Mouse (Mus musculus) intestine, postnatal 0 days (tissue): ENCODE measurements at regions not wholly inside any gene's neighbourhood (a gene's known extent, or its start where the extent isn't known, plus 50 kb on each side); places are given as distances from the start of the nearest gene placed in this dataset.

Experiments used
- ATAC-seq: fragments of 200-750 bp; cut with Nextera tagmentation; 2 replicates; pipeline ENCODE4 v1.8.0; 2017; ENCODE audit warnings: mild to moderate bottlenecking, moderate TSS enrichment, moderate library complexity
- H3K27ac ChIP-seq: fragments of 300-500 bp; sonication (generic); 2 replicates; pipeline ENCODE4 v1.5.1; 2014; ENCODE audit warnings: mild to moderate bottlenecking, low read depth, low read length, moderate library complexity
- H3K27me3 ChIP-seq: fragments of 300-500 bp; sonication (generic); replicated peaks from 2 replicates; pipeline ENCODE4 v1.6.1; 2014; ENCODE audit warnings: low read length, mixed read lengths; ENCODE audit not compliant: control insufficient read depth, insufficient read depth
- H3K36me3 ChIP-seq: fragments of 300-500 bp; sonication (generic); 2 replicates; pipeline ENCODE4 v1.6.1; 2014; ENCODE audit warnings: mild to moderate bottlenecking, moderate library complexity; ENCODE audit not compliant: control insufficient read depth, insufficient read depth
- H3K4me1 ChIP-seq: fragments of 300-500 bp; sonication (generic); replicated peaks from 2 replicates; pipeline ENCODE4 v1.6.1; 2014; ENCODE audit warnings: antibody characterized with exemption, low read length, mixed read lengths; ENCODE audit not compliant: control insufficient read depth, insufficient read depth
- H3K4me2 ChIP-seq: fragments of 300-500 bp; sonication (generic); replicated peaks from 2 replicates; pipeline ENCODE4 v1.6.1; 2014; ENCODE audit warnings: low read depth, mild to moderate bottlenecking, moderate library complexity
- H3K4me3 ChIP-seq: fragments of 300-500 bp; sonication (generic); 2 replicates; pipeline ENCODE4 v1.5.1; 2014; ENCODE audit warnings: low read depth, low read length
- H3K9ac ChIP-seq: fragments of 300-500 bp; sonication (generic); 2 replicates; pipeline ENCODE4 v1.6.1; 2014; ENCODE audit warnings: mild to moderate bottlenecking, low read depth, low read length
- H3K9me3 ChIP-seq: fragments of 300-500 bp; sonication (generic); 2 replicates; pipeline ENCODE4 v1.6.1; 2016; ENCODE audit warnings: mixed run types; ENCODE audit not compliant: control insufficient read depth
- CTCF ChIP-seq: sonication (generic); IDR thresholded peaks from 2 replicates; pipeline ENCODE4 v1.5.1; 2016; ENCODE audit warnings: low read depth, mild to moderate bottlenecking, control low read depth, antibody characterized with exemption, moderate library complexity
- WGBS: fragments of 180-500 bp; shearing (Covaris S2); extraction: QIAGEN DNeasy Blood & Tissue Kit; methylation state at CpG from one replicate; pipeline ENCODE4 v1.1.7; 2014; 5-methylcytosine and 5-hydroxymethylcytosine counted together

GRCm38 (mm10) chr15:61653853-61654252 lies 731.0 kb upstream of the A1bg start:
- Histone ChIP-seq H3K9ac (no peak overlapping the region), H3K4me1 (no peaks in the 10 kb centered on the region), H3K36me3 (no peaks in the 10 kb centered on the region), H3K4me3 (no peak overlapping the region), H3K4me2 (no peak overlapping the region), H3K27ac (no peak overlapping the region), H3K27me3 (no peaks in the 10 kb centered on the region), H3K9me3 (no peaks in the 10 kb centered on the region)
- TF ChIP-seq CTCF: no peak
- ATAC-seq: no peak
- WGBS: 79% methylated on average over 1 of the region's 1 CpGs

- no peak overlapping the region for H3K9ac ChIP-seq
- no peak overlapping the region for H3K4me2 ChIP-seq
- no peaks in the 10 kb centered on the region for H3K36me3 ChIP-seq
- H3K27ac ChIP-seq: no peak overlapping the region
- H3K4me1 ChIP-seq: 0 out of 2 replicates have a peak, but pooled peaks cover 5% of the 10 kb centered on the region
- no peaks in the 10 kb centered on the region for H3K27me3 ChIP-seq
- WGBS: 35% methylated on average over 8 of the region's 8 CpGs
- peak; percentile 95 for ATAC-seq
- no peaks in the 10 kb centered on the region for H3K9me3 ChIP-seq
- H3K4me3 ChIP-seq: no peak overlapping the region
- peak; percentile 62 for TF ChIP-seq CTCF
Observed at GRCm38 (mm10) chr15:61618638-61619500, 696.1 kb upstream of the A1bg start.

GRCm38 (mm10) chr15:61610662-61611061 lies 687.9 kb upstream of the A1bg start:
- TF ChIP-seq CTCF: no peak
- Histone ChIP-seq H3K9me3 (no peaks in the 10 kb centered on the region), H3K4me2 (no peak overlapping the region), H3K36me3 (no peaks in the 10 kb centered on the region), H3K27me3 (no peaks in the 10 kb centered on the region), H3K27ac (no peak overlapping the region), H3K4me1 (no peaks in the 10 kb centered on the region), H3K9ac (no peak overlapping the region), H3K4me3 (no peak overlapping the region)
- ATAC-seq: no peak
- WGBS: 74% methylated on average over 3 of the region's 3 CpGs

DNA sequence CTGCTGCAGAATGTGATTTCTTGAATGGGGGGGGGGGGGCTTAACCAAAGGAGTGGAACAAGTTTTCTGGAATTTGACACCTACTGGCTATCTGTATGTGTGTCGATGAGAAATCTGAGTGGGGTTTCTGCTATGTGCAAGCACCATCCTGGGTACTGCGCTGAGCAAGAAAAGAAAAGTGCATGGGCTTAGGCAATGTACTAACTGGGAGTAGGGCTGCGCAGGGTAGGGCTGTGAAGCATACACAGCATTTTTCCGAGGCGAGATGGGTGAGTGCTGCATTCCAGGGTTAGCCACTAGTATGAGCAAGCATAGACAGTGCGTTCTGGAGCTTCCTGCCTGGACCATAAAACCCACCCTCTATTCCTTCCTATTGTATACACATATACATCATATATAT lies 686.8 kb upstream of the A1bg start:
- no peaks in the 10 kb centered on the region for H3K9me3 ChIP-seq
- 65% methylated on average over 6 of the region's 6 CpGs for WGBS
- H3K4me1 ChIP-seq: no peaks in the 10 kb centered on the region
- no peak for ATAC-seq
- H3K9ac ChIP-seq: no peak overlapping the region
- no peak overlapping the region for H3K27ac ChIP-seq
- H3K36me3 ChIP-seq: no peaks in the 10 kb centered on the region
- H3K4me2 ChIP-seq: no peak overlapping the region
- TF ChIP-seq CTCF: no peak
- H3K4me3 ChIP-seq: no peak overlapping the region
- H3K27me3 ChIP-seq: no peaks in the 10 kb centered on the region

DNA sequence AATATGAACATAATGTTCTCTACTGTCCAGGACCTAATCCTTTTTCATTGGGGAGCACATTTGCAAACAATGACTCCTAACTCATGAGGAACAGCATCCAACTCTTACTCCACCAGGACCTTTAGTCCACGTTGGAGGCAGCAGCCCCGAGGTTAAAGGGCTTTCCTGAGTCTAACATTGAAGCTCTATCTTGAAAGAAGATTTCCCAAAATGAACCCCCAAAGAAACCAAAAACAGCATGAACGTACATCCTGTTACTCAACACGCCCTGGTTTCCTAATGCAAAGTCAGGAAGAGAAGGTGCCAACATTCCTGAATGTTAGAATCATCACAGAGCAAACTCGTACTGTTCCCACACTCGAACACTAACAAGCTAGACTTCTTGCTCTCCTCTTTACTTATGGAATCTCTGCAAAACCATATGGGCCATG lies 685.5 kb upstream of the A1bg start:
- Histone ChIP-seq H3K36me3 (no peaks in the 10 kb centered on the region), H3K27me3 (no peaks in the 10 kb centered on the region), H3K4me2 (no peak overlapping the region), H3K9ac (no peak overlapping the region), H3K4me1 (no peaks in the 10 kb centered on the region), H3K9me3 (no peaks in the 10 kb centered on the region), H3K27ac (no peak overlapping the region), H3K4me3 (no peak overlapping the region)
- no peak for ATAC-seq
- WGBS: 58% methylated on average over 6 of the region's 6 CpGs
- no peak for TF ChIP-seq CTCF

GRCm38 (mm10) chr15:61599734-61600133 lies 676.9 kb upstream of the A1bg start:
- 67% methylated on average over 6 of the region's 6 CpGs for WGBS
- Histone ChIP-seq H3K9ac (no peak overlapping the region), H3K27me3 (no peaks in the 10 kb centered on the region), H3K9me3 (no peaks in the 10 kb centered on the region), H3K4me1 (no peaks in the 10 kb centered on the region), H3K4me3 (no peak overlapping the region), H3K4me2 (no peak overlapping the region), H3K36me3 (no peaks in the 10 kb centered on the region), H3K27ac (no peak overlapping the region)
- ATAC-seq: no peak
- no peak for TF ChIP-seq CTCF
